Mouse (Mus musculus): ENCODE measurements around the gene Itk. TPM values are rescaled to one million over a fixed set of nuclear protein-coding genes. Genes with fewer than 3 reads are reported as not detected.

Itk gene
- polyA plus RNA-seq, 1 experiment from 2014 or later = 0.33 TPM

DNA sequence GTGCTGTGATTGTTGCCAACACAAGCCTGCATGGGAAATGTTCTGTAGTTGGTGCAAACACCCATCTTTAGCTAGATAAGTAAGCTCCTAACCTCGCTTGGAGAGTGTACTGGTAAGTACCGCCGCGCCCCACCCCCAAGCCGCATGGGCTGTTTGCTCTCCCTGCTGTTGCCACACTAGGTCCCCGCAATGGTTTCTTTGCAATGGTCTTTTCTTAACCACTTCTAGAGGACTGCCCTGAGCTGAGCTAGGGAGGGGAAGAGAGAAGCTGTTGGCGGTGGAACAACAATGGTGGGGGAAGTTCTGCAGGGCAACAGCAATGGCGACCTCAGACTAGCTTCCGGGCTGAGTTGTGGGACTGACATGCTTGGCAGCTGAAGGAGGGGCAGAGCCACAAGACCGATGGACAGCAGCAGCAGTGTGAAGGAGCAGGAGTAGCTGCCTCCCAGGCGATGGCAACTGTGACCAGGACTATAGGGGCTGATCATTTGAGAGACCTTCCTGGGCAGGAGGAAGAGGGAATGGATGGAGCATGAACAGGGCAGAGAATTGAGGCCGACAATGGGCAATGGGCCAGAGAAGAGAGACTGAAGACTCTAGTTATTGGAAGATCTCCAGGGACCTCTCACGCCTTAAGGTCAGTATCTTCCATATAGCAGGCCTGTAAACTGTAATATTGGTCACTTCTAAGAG, 7.0 kb upstream of the Itk start, which contains the start of gene Fam71b:
TSS of gene Fam71b (plus strand) at position 393 of the 693 bp plus-strand sequence.
- no peaks in the 10 kb centered on the region for H3K9me3 ChIP-seq (ENCODE audit: control insufficient read depth, low read length)
- H3K9ac ChIP-seq (ENCODE audit: low read length) = no peak within 1 kb of the TSS
- H3K4me2 ChIP-seq (ENCODE audit: low read depth, low read length) = no peak within 1 kb of the TSS
- no peak within 1 kb of the TSS for H3K27ac ChIP-seq (ENCODE audit: low read length)
- ATAC-seq (ENCODE audit: low read depth) = peak; percentile 47; the same call in 1 of the 2 replicates
- WGBS = 56% methylated on average over 13 of the region's 13 CpGs
- H3K36me3 ChIP-seq (ENCODE audit: control insufficient read depth, insufficient read depth, low read length) = no peaks in the 10 kb centered on the region
- no peak within 1 kb of the TSS for H3K4me3 ChIP-seq (ENCODE audit: low read length)
- no peaks in the 10 kb centered on the region for H3K4me1 ChIP-seq (replicated peaks; ENCODE audit: control insufficient read depth, insufficient read depth, low read length)
- H3K27me3 ChIP-seq (ENCODE audit: control insufficient read depth, insufficient read depth, low read depth, low read length) = no peaks in the 10 kb centered on the region

DNA sequence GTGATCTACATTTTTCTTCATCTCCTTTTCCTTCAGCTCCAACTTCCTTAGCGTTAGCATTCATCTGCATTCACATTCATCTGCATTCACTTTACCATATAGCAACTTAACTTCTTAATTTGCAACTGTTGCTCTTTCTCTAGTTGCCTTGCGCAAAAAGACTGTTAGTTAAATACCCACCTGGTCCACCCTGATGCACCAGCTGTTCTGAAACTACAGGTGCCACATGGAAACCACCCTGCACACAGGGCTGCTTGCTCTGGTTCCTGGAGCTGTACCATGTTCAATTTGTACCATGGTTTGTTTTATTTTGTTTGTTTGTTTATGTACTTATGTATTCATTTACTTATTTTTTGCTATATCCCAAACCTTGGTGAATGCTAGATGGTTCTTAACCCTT, 6.4 kb upstream of the Itk start:
- H3K4me1 ChIP-seq (replicated peaks; ENCODE audit: control insufficient read depth, insufficient read depth, low read length) = no peaks in the 10 kb centered on the region
- ATAC-seq (ENCODE audit: low read depth) = no peak
- no peak overlapping the region for H3K4me2 ChIP-seq (ENCODE audit: low read depth, low read length)
- no peak overlapping the region for H3K9ac ChIP-seq (ENCODE audit: low read length)
- no peak overlapping the region for H3K4me3 ChIP-seq (ENCODE audit: low read length)
- 89% methylated on average over 2 of the region's 2 CpGs for WGBS
- no peaks in the 10 kb centered on the region for H3K36me3 ChIP-seq (ENCODE audit: control insufficient read depth, insufficient read depth, low read length)
- no peaks in the 10 kb centered on the region for H3K27me3 ChIP-seq (ENCODE audit: control insufficient read depth, insufficient read depth, low read depth, low read length)
- no peak overlapping the region for H3K27ac ChIP-seq (ENCODE audit: low read length)
- H3K9me3 ChIP-seq (ENCODE audit: control insufficient read depth, low read length) = no peaks in the 10 kb centered on the region

DNA sequence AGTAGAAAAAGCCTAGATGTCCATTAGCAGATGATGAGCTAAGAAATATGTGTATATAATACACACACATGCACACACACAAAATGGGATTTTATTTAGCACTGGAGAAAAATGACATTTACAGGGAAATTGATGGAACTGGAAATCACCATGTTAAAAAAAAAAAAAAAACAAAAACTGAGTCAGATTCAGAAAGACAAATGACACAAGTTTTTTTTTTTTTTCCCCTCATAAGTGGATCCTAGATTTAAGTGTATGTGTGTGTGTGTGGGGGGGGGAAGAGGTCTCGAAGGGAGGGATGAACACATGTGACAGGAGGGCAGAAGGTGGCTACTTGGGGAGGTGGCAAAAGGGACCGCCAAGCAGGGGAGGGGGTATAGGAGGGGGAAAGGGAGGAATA, 5.8 kb upstream of the Itk start:
- no peak overlapping the region for H3K9ac ChIP-seq (ENCODE audit: low read length)
- no peak overlapping the region for H3K4me3 ChIP-seq (ENCODE audit: low read length)
- ATAC-seq (ENCODE audit: low read depth) = no peak
- no peaks in the 10 kb centered on the region for H3K27me3 ChIP-seq (ENCODE audit: control insufficient read depth, insufficient read depth, low read depth, low read length)
- no peaks in the 10 kb centered on the region for H3K4me1 ChIP-seq (replicated peaks; ENCODE audit: control insufficient read depth, insufficient read depth, low read length)
- 68% methylated on average over 2 of the region's 2 CpGs for WGBS
- H3K4me2 ChIP-seq (ENCODE audit: low read depth, low read length) = no peak overlapping the region
- no peaks in the 10 kb centered on the region for H3K9me3 ChIP-seq (ENCODE audit: control insufficient read depth, low read length)
- no peak overlapping the region for H3K27ac ChIP-seq (ENCODE audit: low read length)
- no peaks in the 10 kb centered on the region for H3K36me3 ChIP-seq (ENCODE audit: control insufficient read depth, insufficient read depth, low read length)

DNA sequence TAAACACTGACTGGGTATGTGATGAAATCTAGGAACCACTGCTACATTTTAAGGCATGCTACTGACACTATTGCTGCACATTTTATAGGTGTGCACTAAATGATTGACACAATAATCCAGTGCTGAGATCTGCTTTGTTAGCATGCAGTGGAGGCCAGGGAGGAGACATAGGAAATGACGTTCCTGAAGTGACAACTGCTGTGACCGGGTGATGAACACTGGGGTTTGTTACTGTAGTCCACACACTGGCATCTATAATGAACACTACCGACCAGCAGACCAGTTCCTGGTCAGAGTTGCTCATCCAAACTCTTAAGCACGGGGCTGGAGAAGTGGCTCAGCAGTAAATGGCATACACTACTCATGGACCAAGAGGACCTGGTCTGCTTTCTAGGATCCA, 4.1 kb upstream of the Itk start:
- Histone ChIP-seq H3K27me3 (ENCODE audit: control insufficient read depth, insufficient read depth, low read depth, low read length) (no peaks in the 10 kb centered on the region), H3K36me3 (ENCODE audit: control insufficient read depth, insufficient read depth, low read length) (no peaks in the 10 kb centered on the region), H3K9ac (ENCODE audit: low read length) (no peak overlapping the region), H3K27ac (ENCODE audit: low read length) (no peak overlapping the region), H3K4me2 (ENCODE audit: low read depth, low read length) (no peak overlapping the region), H3K9me3 (ENCODE audit: control insufficient read depth, low read length) (no peaks in the 10 kb centered on the region), H3K4me3 (ENCODE audit: low read length) (no peak overlapping the region), H3K4me1 (replicated peaks; ENCODE audit: control insufficient read depth, insufficient read depth, low read length) (no peaks in the 10 kb centered on the region)
- WGBS = 69% methylated on average over 4 of the region's 4 CpGs
- ATAC-seq (ENCODE audit: low read depth) = no peak

DNA sequence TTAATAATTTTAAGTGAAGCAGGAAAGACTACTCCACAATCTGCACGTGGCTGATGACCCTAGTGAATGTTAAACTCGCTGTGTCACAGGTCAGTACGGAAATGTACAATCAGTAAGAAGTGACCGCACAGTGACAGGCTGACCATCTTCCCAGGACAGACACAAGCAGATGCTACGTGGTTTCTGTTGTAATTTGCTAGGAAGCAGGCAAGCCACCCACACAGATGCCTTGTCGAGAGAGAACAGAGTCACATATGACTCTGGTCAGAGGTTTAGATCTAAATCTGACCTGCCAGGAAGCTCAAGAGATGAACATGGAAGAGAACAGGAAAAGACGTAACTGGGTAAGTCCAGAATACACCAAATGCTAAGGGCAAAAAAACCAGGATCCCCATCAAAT, 3.6 kb upstream of the Itk start:
- ATAC-seq (ENCODE audit: low read depth) = no peak
- Histone ChIP-seq H3K9me3 (ENCODE audit: control insufficient read depth, low read length) (no peaks in the 10 kb centered on the region), H3K9ac (ENCODE audit: low read length) (no peak overlapping the region), H3K4me3 (ENCODE audit: low read length) (no peak overlapping the region), H3K27ac (ENCODE audit: low read length) (no peak overlapping the region), H3K4me2 (ENCODE audit: low read depth, low read length) (no peak overlapping the region), H3K4me1 (replicated peaks; ENCODE audit: control insufficient read depth, insufficient read depth, low read length) (no peaks in the 10 kb centered on the region), H3K27me3 (ENCODE audit: control insufficient read depth, insufficient read depth, low read depth, low read length) (no peaks in the 10 kb centered on the region), H3K36me3 (ENCODE audit: control insufficient read depth, insufficient read depth, low read length) (no peaks in the 10 kb centered on the region)
- WGBS = 69% methylated on average over 7 of the region's 7 CpGs

DNA sequence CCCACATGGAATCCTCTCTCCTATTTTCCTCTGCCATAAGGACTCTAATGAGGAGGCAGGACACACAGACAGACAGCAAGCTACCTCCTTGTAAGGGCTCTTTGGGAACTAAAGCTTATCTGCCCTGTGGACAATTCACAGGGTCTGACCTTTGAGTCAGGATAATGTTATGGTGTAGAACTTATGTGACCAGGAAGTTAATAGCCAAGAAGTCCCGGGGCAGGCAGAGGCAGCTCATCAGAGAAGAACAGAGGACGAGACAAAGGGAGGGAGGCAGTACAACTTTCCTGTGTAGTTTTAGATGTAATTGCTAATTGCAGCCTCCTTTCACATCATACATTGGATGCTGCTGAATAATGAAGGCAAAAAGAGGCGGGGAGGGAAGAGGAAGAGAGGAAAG, 1.3 kb upstream of the Itk start:
- Histone ChIP-seq H3K9ac (ENCODE audit: low read length) (no peak overlapping the region), H3K27me3 (ENCODE audit: control insufficient read depth, insufficient read depth, low read depth, low read length) (no peaks in the 10 kb centered on the region), H3K9me3 (ENCODE audit: control insufficient read depth, low read length) (no peaks in the 10 kb centered on the region), H3K36me3 (ENCODE audit: control insufficient read depth, insufficient read depth, low read length) (no peaks in the 10 kb centered on the region), H3K4me1 (replicated peaks; ENCODE audit: control insufficient read depth, insufficient read depth, low read length) (no peaks in the 10 kb centered on the region), H3K27ac (ENCODE audit: low read length) (no peak overlapping the region), H3K4me3 (ENCODE audit: low read length) (no peak overlapping the region), H3K4me2 (ENCODE audit: low read depth, low read length) (no peak overlapping the region)
- WGBS = 49% methylated on average over 3 of the region's 3 CpGs
- ATAC-seq (ENCODE audit: low read depth) = no peak

DNA sequence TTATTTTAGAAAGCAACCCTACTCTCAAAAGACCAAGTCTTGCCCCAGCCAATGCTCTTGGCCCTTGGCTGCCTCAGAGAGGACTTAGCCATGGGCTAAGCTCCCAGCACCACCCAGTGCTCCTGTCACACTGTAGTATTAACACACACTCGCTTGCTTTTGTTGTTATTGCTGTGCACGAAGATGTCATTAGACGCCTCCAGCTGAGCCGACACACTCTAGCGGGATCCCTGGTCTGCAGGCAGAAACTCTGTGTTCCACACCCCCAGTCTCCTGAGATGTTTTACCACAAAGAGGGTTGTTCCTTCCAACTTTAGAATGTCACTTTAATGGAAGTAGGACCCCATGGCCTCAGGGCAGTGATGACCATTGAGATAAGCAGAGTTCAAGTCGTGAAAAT, 877 bp downstream of the Itk start:
- Histone ChIP-seq H3K9ac (ENCODE audit: low read length) (no peak overlapping the region), H3K9me3 (ENCODE audit: control insufficient read depth, low read length) (no peaks in the 10 kb centered on the region), H3K4me3 (ENCODE audit: low read length) (no peak overlapping the region), H3K4me2 (ENCODE audit: low read depth, low read length) (no peak overlapping the region), H3K27me3 (ENCODE audit: control insufficient read depth, insufficient read depth, low read depth, low read length) (no peaks in the 10 kb centered on the region), H3K36me3 (ENCODE audit: control insufficient read depth, insufficient read depth, low read length) (no peaks in the 10 kb centered on the region), H3K4me1 (replicated peaks; ENCODE audit: control insufficient read depth, insufficient read depth, low read length) (no peaks in the 10 kb centered on the region), H3K27ac (ENCODE audit: low read length) (no peak overlapping the region)
- no peak for ATAC-seq (ENCODE audit: low read depth)
- WGBS = 51% methylated on average over 6 of the region's 6 CpGs

DNA sequence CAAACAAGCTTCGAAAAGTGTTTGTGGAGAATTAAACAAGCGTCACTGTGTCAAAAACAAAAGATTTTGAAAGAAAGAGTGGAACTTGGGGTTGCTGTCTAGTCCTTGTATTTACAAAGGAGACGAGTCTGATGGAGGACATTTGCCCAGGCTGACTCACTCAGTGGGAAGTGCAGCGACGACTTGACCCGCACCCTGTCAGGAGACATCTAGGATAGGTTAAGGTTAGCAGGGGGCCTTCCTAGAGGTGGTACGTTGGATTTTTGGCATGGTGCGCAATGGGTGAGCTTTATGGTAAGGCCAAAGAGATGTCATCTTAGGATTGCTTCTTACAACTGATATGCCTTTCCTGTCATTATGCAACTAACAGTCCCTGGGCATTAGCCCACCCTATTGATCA, 2.3 kb downstream of the Itk start:
- Histone ChIP-seq H3K9ac (ENCODE audit: low read length) (no peak overlapping the region), H3K27me3 (ENCODE audit: control insufficient read depth, insufficient read depth, low read depth, low read length) (no peaks in the 10 kb centered on the region), H3K4me1 (replicated peaks; ENCODE audit: control insufficient read depth, insufficient read depth, low read length) (no peaks in the 10 kb centered on the region), H3K4me3 (ENCODE audit: low read length) (no peak overlapping the region), H3K9me3 (ENCODE audit: control insufficient read depth, low read length) (no peaks in the 10 kb centered on the region), H3K27ac (ENCODE audit: low read length) (no peak overlapping the region), H3K36me3 (ENCODE audit: control insufficient read depth, insufficient read depth, low read length) (no peaks in the 10 kb centered on the region), H3K4me2 (ENCODE audit: low read depth, low read length) (no peak overlapping the region)
- WGBS = 86% methylated on average over 8 of the region's 8 CpGs
- ATAC-seq (ENCODE audit: low read depth) = no peak

DNA sequence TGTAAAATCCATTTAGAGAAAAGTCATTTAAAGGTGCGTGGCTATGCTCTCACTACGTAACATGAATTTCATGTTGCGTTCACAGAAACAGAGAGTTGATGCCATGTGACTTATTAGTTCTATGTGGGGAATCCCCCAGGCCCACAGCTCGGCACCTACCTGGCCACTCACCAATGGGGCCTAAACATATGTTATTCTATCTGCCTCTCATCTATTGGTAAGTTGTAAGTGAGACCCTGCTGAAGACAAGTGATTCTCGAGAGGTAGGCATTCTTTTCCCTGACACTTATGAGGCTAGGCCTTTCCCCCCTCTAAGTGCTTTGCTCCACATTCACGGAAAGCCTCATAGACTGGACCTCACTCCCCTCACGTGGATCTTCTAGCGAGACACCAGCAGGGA, 2.8 kb downstream of the Itk start:
- H3K4me3 ChIP-seq (ENCODE audit: low read length) = no peak overlapping the region
- H3K9ac ChIP-seq (ENCODE audit: low read length) = no peak overlapping the region
- no peak for ATAC-seq (ENCODE audit: low read depth)

DNA sequence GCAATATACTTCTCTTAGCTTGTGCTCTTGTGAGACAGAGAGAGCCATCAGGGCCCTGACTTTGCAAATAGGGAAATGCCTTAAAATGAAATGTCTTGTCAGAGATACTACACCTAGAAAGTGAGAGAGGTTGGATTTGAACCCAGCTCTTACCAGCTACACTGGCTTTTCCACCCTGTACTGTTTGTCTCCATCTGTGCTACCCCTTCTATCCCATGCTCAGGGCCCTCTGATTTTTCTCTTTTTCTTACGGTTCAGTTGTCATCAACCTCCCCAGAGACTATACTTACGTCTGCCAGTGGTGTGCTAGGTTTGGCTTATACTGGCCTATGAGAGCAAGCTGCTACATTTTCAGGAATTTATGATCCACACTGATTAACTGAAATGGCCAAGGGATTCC, 4.4 kb downstream of the Itk start:
- no peaks in the 10 kb centered on the region for H3K27me3 ChIP-seq (ENCODE audit: control insufficient read depth, insufficient read depth, low read depth, low read length)
- no peak overlapping the region for H3K9ac ChIP-seq (ENCODE audit: low read length)
- no peak overlapping the region for H3K4me2 ChIP-seq (ENCODE audit: low read depth, low read length)
- H3K4me1 ChIP-seq (replicated peaks; ENCODE audit: control insufficient read depth, insufficient read depth, low read length) = no peaks in the 10 kb centered on the region
- no peak overlapping the region for H3K4me3 ChIP-seq (ENCODE audit: low read length)
- WGBS = 94% methylated on average over 2 of the region's 2 CpGs
- ATAC-seq (ENCODE audit: low read depth) = no peak
- no peaks in the 10 kb centered on the region for H3K36me3 ChIP-seq (ENCODE audit: control insufficient read depth, insufficient read depth, low read length)
- H3K9me3 ChIP-seq (ENCODE audit: control insufficient read depth, low read length) = no peaks in the 10 kb centered on the region
- no peak overlapping the region for H3K27ac ChIP-seq (ENCODE audit: low read length)

More for the DNA sequence above, 2.8 kb downstream of the Itk start:
- Histone ChIP-seq H3K9me3 (ENCODE audit: control insufficient read depth, low read length) (no peaks in the 10 kb centered on the region), H3K27ac (ENCODE audit: low read length) (no peak overlapping the region), H3K4me1 (replicated peaks; ENCODE audit: control insufficient read depth, insufficient read depth, low read length) (no peaks in the 10 kb centered on the region), H3K36me3 (ENCODE audit: control insufficient read depth, insufficient read depth, low read length) (no peaks in the 10 kb centered on the region), H3K4me2 (ENCODE audit: low read depth, low read length) (no peak overlapping the region), H3K27me3 (ENCODE audit: control insufficient read depth, insufficient read depth, low read depth, low read length) (no peaks in the 10 kb centered on the region)
- 74% methylated on average over 8 of the region's 8 CpGs for WGBS

Data from lung, embryonic 16.5 days (tissue).